Mouse (Mus musculus) left cerebral cortex, postnatal 36 days (tissue): ENCODE measurements around the gene Acox1. TPM values are rescaled to one million over a fixed set of nuclear protein-coding genes. Genes with fewer than 3 reads are reported as not detected.

Experiments used
- DNase-seq, 2 experiments: peaks; one replicate each; pipeline ENCODE4 v3.0.0; 2021 to 2022; ENCODE audit warnings: low spot score in 2 of 2, mixed read lengths in 1 of 2
- intact Hi-C: fragments of 180-260 bp; cut with DNase I; formaldehyde crosslinking; loops from one replicate; pipeline ENCODE4 v1.15.1; 2025
- total RNA-seq, 2 experiments: library from RNA; stranded (reverse); gene quantifications; 2 replicates each; pipeline ENCODE4 v1.2.3; 2021

Gene Acox1
- total RNA-seq, result 100 to 1,000 TPM; 115 to 118 TPM

GRCm38 (mm10) chr11:116198639-116199531 is at the start of gene Acox1, which contains the start of gene Ten1:
Gene Acox1, minus strand, starts transcription at chr11:116199045.
Gene Ten1, plus strand, starts transcription at chr11:116198855.
- intact Hi-C loops, result loop anchor here (5.0 kb wide), 1 partner anchor 52 kb away; no protein-coding TSS in a partner anchor
- peak; percentile 97 to 98 for DNase-seq

GRCm38 (mm10) chr11:116247502-116248222 is 48.8 kb upstream of the Acox1 start:
- intact Hi-C loops, result no loop called here
- no peak for DNase-seq

GRCm38 (mm10) chr11:116245616-116246015 is 46.8 kb upstream of the Acox1 start:
- DNase-seq, result no peak
- intact Hi-C loops, result no loop called here

GRCm38 (mm10) chr11:116244580-116244979 is 45.7 kb upstream of the Acox1 start:
- intact Hi-C loops, result no loop called here
- no peak for DNase-seq

GRCm38 (mm10) chr11:116241744-116242235 is 42.9 kb upstream of the Acox1 start:
- intact Hi-C loops, result no loop called here
- no peak for DNase-seq

- no peak for DNase-seq
- intact Hi-C loops, result no loop called here
These were observed 41.0 kb upstream of the Acox1 start for GRCm38 (mm10) chr11:116239797-116240196.

- intact Hi-C loops, result no loop called here
- no peak for DNase-seq
These were observed 39.0 kb upstream of the Acox1 start, which contains the start of gene Evpl for GRCm38 (mm10) chr11:116237742-116238395. Gene Evpl, minus strand, starts transcription at chr11:116238077.

GRCm38 (mm10) chr11:116234901-116235300 is 36.1 kb upstream of the Acox1 start:
- intact Hi-C loops, result no loop called here
- DNase-seq, result no peak

GRCm38 (mm10) chr11:116232427-116232826 is 33.6 kb upstream of the Acox1 start:
- intact Hi-C loops, result no loop called here

GRCm38 (mm10) chr11:116228699-116229098 is 29.9 kb upstream of the Acox1 start:
- DNase-seq, result no peak
- intact Hi-C loops, result loop anchor here (5.0 kb wide), 1 partner anchor 219 kb away; no protein-coding TSS in a partner anchor

More at GRCm38 (mm10) chr11:116232427-116232826, 33.6 kb upstream of the Acox1 start:
- no peak for DNase-seq

- peak; percentile 52 to 63 for DNase-seq
- intact Hi-C loops, result loop anchor here (1.0 to 5.0 kb wide), 3 partner anchors 68 to 238 kb away; no protein-coding TSS in a partner anchor
These were observed 27.6 kb upstream of the Acox1 start for GRCm38 (mm10) chr11:116226414-116226813.

- no peak for DNase-seq
- intact Hi-C loops, result no loop called here
These were observed 23.9 kb upstream of the Acox1 start for GRCm38 (mm10) chr11:116222740-116223059.

GRCm38 (mm10) chr11:116221931-116222739 is 23.3 kb upstream of the Acox1 start:
- intact Hi-C loops, result no loop called here
- no peak for DNase-seq

GRCm38 (mm10) chr11:116219885-116220284 is 21.0 kb upstream of the Acox1 start:
- no peak for DNase-seq
- intact Hi-C loops, result no loop called here

GRCm38 (mm10) chr11:116218737-116219400 is 20.0 kb upstream of the Acox1 start:
- intact Hi-C loops, result no loop called here

GRCm38 (mm10) chr11:116218263-116218662 is 19.4 kb upstream of the Acox1 start:
- no peak for DNase-seq
- intact Hi-C loops, result no loop called here

More at GRCm38 (mm10) chr11:116218737-116219400, 20.0 kb upstream of the Acox1 start:
- peak; percentile 74 to 75 for DNase-seq

- no peak for DNase-seq
- intact Hi-C loops, result no loop called here
These were observed 17.7 kb upstream of the Acox1 start for GRCm38 (mm10) chr11:116216549-116216948.

GRCm38 (mm10) chr11:116215991-116216390 is 17.1 kb upstream of the Acox1 start:
- intact Hi-C loops, result no loop called here
- no peak for DNase-seq
